Mouse (Mus musculus) embryonic facial prominence, embryonic 11.5 days (tissue): ENCODE data around the gene Mypn. TPM values are rescaled to one million over a fixed set of nuclear protein-coding genes. Genes with fewer than 3 reads are reported as not detected.

Experiments used
- ATAC-seq: fragments of 200-750 bp; cut with Nextera tagmentation; replicated peaks from 2 replicates; pipeline ENCODE4 v1.8.0; 2017; ENCODE audit warnings: low read depth; ENCODE audit not compliant: insufficient number of reproducible peaks, low FRiP score, low TSS enrichment
- DNase-seq: peaks from one replicate; pipeline ENCODE4 v3.0.0-alpha.2; 2015; ENCODE audit warnings: low spot score
- H3K27ac ChIP-seq: fragments of 300-500 bp; sonication (generic); replicated peaks from 2 replicates; pipeline ENCODE4 v1.5.1; 2014; ENCODE audit warnings: mild to moderate bottlenecking, low read depth, low read length, control low read depth
- H3K27me3 ChIP-seq: fragments of 300-500 bp; sonication (generic); 2 replicates; pipeline ENCODE4 v1.6.1; 2014; ENCODE audit warnings: mild to moderate bottlenecking, low read length, moderate library complexity, mixed read lengths; ENCODE audit not compliant: control insufficient read depth, insufficient read depth
- H3K36me3 ChIP-seq: fragments of 300-500 bp; sonication (generic); replicated peaks from 2 replicates; pipeline ENCODE4 v1.6.1; 2014; ENCODE audit warnings: low read depth, mild to moderate bottlenecking, low read length, moderate library complexity, mixed read lengths; ENCODE audit not compliant: control insufficient read depth, insufficient read depth
- H3K4me1 ChIP-seq: fragments of 300-500 bp; sonication (generic); 2 replicates; pipeline ENCODE4 v1.6.1; 2014; ENCODE audit warnings: low read length, mixed read lengths; ENCODE audit not compliant: control insufficient read depth, insufficient read depth
- H3K4me2 ChIP-seq: fragments of 300-500 bp; sonication (generic); 2 replicates; pipeline ENCODE4 v1.6.1; 2014; ENCODE audit warnings: low read depth, mild to moderate bottlenecking, control low read depth, low read length, moderate library complexity
- H3K4me3 ChIP-seq: fragments of 300-500 bp; sonication (generic); 2 replicates; pipeline ENCODE4 v1.5.1; 2014; ENCODE audit warnings: low read depth, low read length, control low read depth
- H3K9ac ChIP-seq: fragments of 300-500 bp; sonication (generic); replicated peaks from 2 replicates; pipeline ENCODE4 v1.6.1; 2014; ENCODE audit warnings: mild to moderate bottlenecking, control low read depth, low read length
- H3K9me3 ChIP-seq: fragments of 300-500 bp; sonication (generic); replicated peaks from 2 replicates; pipeline ENCODE4 v1.6.1; 2016; ENCODE audit warnings: mild to moderate bottlenecking, low read length, inconsistent platforms, mixed read lengths; ENCODE audit not compliant: control insufficient read depth
- WGBS: fragments of 180-500 bp; shearing (Covaris S2); extraction: QIAGEN DNeasy Blood & Tissue Kit; methylation state at CpG from one replicate; pipeline ENCODE4 v1.1.7; 2014; 5-methylcytosine and 5-hydroxymethylcytosine counted together
- polyA plus RNA-seq: library from polyadenylated mRNA; unstranded; fragments of >200 nt; fragmentation: Nextera tagmentation; extraction: Ambion mirVana; gene quantifications from 2 replicates; pipeline ENCODE4 v1.2.1, GENCODE M21; 2014

Gene Mypn
- polyA plus RNA-seq, 1 experiment from 2014 or later: 0.45 TPM

GRCm38 (mm10) chr10:63117583-63117982 lies 86.2 kb downstream of the Mypn start:
- 89% methylated on average over 8 of the region's 8 CpGs for WGBS
- no peak overlapping the region for H3K4me3 ChIP-seq
- DNase-seq: no peak

GRCm38 (mm10) chr10:63116376-63116775 lies 87.4 kb downstream of the Mypn start:
- 93% methylated on average over 9 of the region's 9 CpGs for WGBS
- ATAC-seq (no peak), DNase-seq (no peak)
- Histone ChIP-seq H3K4me1 (no peaks in the 10 kb centered on the region), H3K27ac (no peak overlapping the region), H3K9ac (no peak overlapping the region), H3K36me3 (no peaks in the 10 kb centered on the region), H3K9me3 (no peaks in the 10 kb centered on the region), H3K4me2 (no peak overlapping the region), H3K4me3 (no peak overlapping the region), H3K27me3 (no peaks in the 10 kb centered on the region)

More at GRCm38 (mm10) chr10:63117583-63117982, 86.2 kb downstream of the Mypn start:
- Histone ChIP-seq H3K9ac (no peak overlapping the region), H3K27ac (no peak overlapping the region), H3K9me3 (no peaks in the 10 kb centered on the region), H3K36me3 (no peaks in the 10 kb centered on the region), H3K4me2 (no peak overlapping the region), H3K27me3 (no peaks in the 10 kb centered on the region), H3K4me1 (no peaks in the 10 kb centered on the region)
- no peak for ATAC-seq

GRCm38 (mm10) chr10:63115881-63116280 lies 87.9 kb downstream of the Mypn start:
- no peak for DNase-seq

GRCm38 (mm10) chr10:63113716-63114360 lies 89.9 kb downstream of the Mypn start:
- Histone ChIP-seq H3K36me3 (no peaks in the 10 kb centered on the region), H3K27ac (no peak overlapping the region), H3K4me2 (no peak overlapping the region), H3K4me3 (no peak overlapping the region), H3K9ac (no peak overlapping the region), H3K9me3 (no peaks in the 10 kb centered on the region), H3K27me3 (no peaks in the 10 kb centered on the region), H3K4me1 (no peaks in the 10 kb centered on the region)
- DNase-seq (no peak), ATAC-seq (no peak)
- WGBS: 83% methylated on average over 6 of the region's 6 CpGs

More at GRCm38 (mm10) chr10:63115881-63116280, 87.9 kb downstream of the Mypn start:
- Histone ChIP-seq H3K27ac (no peak overlapping the region), H3K9me3 (no peaks in the 10 kb centered on the region), H3K4me1 (no peaks in the 10 kb centered on the region), H3K4me2 (no peak overlapping the region), H3K4me3 (no peak overlapping the region), H3K9ac (no peak overlapping the region), H3K36me3 (no peaks in the 10 kb centered on the region), H3K27me3 (no peaks in the 10 kb centered on the region)
- WGBS: 90% methylated on average over 15 of the region's 15 CpGs
- no peak for ATAC-seq

GRCm38 (mm10) chr10:63113027-63113604 lies 90.6 kb downstream of the Mypn start:
- peak; percentile 77 for DNase-seq
- 57% methylated on average over 5 of the region's 5 CpGs for WGBS
- ATAC-seq: no peak

GRCm38 (mm10) chr10:63100657-63101056 lies 103.1 kb downstream of the Mypn start:
- peaks cover 4% of the 10 kb centered on the region; the same call in 1 of the 2 replicates for H3K4me1 ChIP-seq
- peak overlapping the region; percentile 69 for H3K9ac ChIP-seq
- H3K27me3 ChIP-seq: peaks cover 9% of the 10 kb centered on the region
- DNase-seq: peak; percentile 13
- H3K4me2 ChIP-seq: peak overlapping the region; percentile 93
- ATAC-seq: no peak
- no peaks in the 10 kb centered on the region for H3K9me3 ChIP-seq
- no peaks in the 10 kb centered on the region for H3K36me3 ChIP-seq
- 13% methylated on average over 9 of the region's 9 CpGs for WGBS
- H3K27ac ChIP-seq: no peak overlapping the region
- peak overlapping the region; percentile 55 for H3K4me3 ChIP-seq

More at GRCm38 (mm10) chr10:63113027-63113604, 90.6 kb downstream of the Mypn start:
- H3K27ac ChIP-seq: no peak overlapping the region
- H3K9ac ChIP-seq: no peak overlapping the region
- H3K36me3 ChIP-seq: no peaks in the 10 kb centered on the region
- H3K4me1 ChIP-seq: no peaks in the 10 kb centered on the region
- no peaks in the 10 kb centered on the region for H3K9me3 ChIP-seq
- H3K4me2 ChIP-seq: no peak overlapping the region
- no peak overlapping the region for H3K4me3 ChIP-seq
- no peaks in the 10 kb centered on the region for H3K27me3 ChIP-seq

- Histone ChIP-seq H3K4me2 (peak overlapping the region; percentile 93), H3K27ac (no peak overlapping the region), H3K9me3 (no peaks in the 10 kb centered on the region), H3K4me3 (peak overlapping the region; percentile 55), H3K36me3 (no peaks in the 10 kb centered on the region), H3K9ac (peak overlapping the region; percentile 69), H3K27me3 (peaks cover 9% of the 10 kb centered on the region), H3K4me1 (peaks cover 4% of the 10 kb centered on the region; the same call in 1 of the 2 replicates)
- DNase-seq: peak; percentile 74
- WGBS: under 1% methylated on average over 61 of the region's 62 CpGs
- peak; percentile 84 for ATAC-seq
Observed at GRCm38 (mm10) chr10:63099941-63100562, 103.7 kb downstream of the Mypn start.

- DNase-seq: no peak
Observed at GRCm38 (mm10) chr10:63099521-63099920, 104.2 kb downstream of the Mypn start, which contains the start of gene Atoh7. Gene Atoh7 (plus strand): TSS chr10:63099651.

More at GRCm38 (mm10) chr10:63099521-63099920, 104.2 kb downstream of the Mypn start, which contains the start of gene Atoh7:
- H3K9me3 ChIP-seq: no peaks in the 10 kb centered on the region
- H3K27me3 ChIP-seq: peaks cover 9% of the 10 kb centered on the region
- H3K4me1 ChIP-seq: peaks cover 4% of the 10 kb centered on the region; the same call in 1 of the 2 replicates
- H3K27ac ChIP-seq: no peak within 1 kb of the TSS
- no peak for ATAC-seq
- H3K4me2 ChIP-seq: peak within 1 kb of the TSS; percentile 93
- H3K9ac ChIP-seq: peak within 1 kb of the TSS; percentile 69
- peak within 1 kb of the TSS; percentile 55 for H3K4me3 ChIP-seq
- H3K36me3 ChIP-seq: no peaks in the 10 kb centered on the region
- 7% methylated on average over 16 of the region's 16 CpGs for WGBS
